Mouse (Mus musculus) splenic B cell, adult 2 months (primary cell): ENCODE results near the gene Usp3.
A peak's percentile ranks its signal among the peaks of the same experiment; 100 is the strongest.

ENCODE experiments used
- DNase-seq: peaks from one replicate; pipeline ENCODE4 v3.0.0-alpha.2; 2011; ENCODE audit warnings: low read depth, low spot score
- H3K27me3 ChIP-seq: 2 replicates; pipeline ENCODE4 v1.6.1; 2012; ENCODE audit warnings: mild to moderate bottlenecking, low read length, moderate library complexity, mixed read lengths; ENCODE audit not compliant: control insufficient read depth, poor library complexity, insufficient read depth, severe bottlenecking
- H3K36me3 ChIP-seq: 2 replicates; pipeline ENCODE4 v1.6.1; 2012; ENCODE audit warnings: mild to moderate bottlenecking, low read length, moderate library complexity, mixed read lengths; ENCODE audit not compliant: control insufficient read depth, poor library complexity, insufficient read depth, severe bottlenecking

Gene Usp3

DNA sequence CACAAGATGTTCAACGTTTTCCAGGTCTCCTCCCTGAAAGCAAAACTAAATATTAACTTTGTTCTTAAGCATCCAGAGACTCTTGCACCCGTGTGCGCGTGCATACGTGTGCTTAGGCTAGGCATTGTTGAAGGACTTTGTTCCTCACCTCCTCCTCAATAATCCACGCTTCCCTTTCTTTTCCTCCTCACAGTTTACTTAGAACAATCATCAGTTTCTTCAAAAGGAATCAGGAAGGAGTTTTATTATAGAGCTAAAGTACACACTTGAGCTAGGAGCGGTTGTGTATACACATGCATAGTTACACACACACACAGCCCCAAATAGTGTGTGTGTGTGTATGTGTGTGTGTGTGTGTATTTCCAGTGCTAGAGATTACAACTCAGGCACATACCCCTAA is 20.7 kb upstream of the Usp3 start:
- H3K27me3 ChIP-seq, result no peaks in the 10 kb centered on the region
- no peak for DNase-seq
- no peaks in the 10 kb centered on the region for H3K36me3 ChIP-seq

DNA sequence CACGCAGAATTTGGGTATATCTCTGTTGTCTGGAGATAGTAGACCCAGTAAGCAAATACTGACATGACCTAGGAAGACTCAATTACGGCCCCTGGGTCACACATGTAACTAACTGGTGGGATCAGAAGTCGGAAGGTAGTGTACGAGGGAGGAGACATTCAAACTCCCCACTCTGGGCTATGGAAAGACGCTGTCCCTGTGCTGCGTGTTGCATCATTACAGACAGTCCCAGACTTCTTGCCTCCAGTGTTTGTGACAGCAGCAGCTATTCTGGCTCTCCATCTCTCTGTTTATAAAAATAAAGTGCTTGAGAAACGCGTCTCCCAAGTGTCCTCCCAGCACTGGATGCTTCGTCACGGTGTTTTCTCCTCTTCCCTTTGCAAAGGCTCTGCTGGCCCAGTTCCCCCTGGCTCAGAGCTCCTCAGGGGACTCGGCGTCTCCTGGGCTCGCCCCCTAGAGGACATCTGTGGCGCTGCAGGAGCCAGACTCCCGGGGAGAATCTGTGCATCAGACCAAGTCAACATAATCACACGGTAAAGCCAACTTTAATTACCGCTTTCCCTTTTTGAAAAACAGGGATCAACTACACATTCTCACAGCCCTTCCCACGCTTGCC is 18.6 kb upstream of the Usp3 start:
- DNase-seq, result peak; percentile 84
- Histone ChIP-seq H3K27me3 (no peaks in the 10 kb centered on the region), H3K36me3 (no peaks in the 10 kb centered on the region)

DNA sequence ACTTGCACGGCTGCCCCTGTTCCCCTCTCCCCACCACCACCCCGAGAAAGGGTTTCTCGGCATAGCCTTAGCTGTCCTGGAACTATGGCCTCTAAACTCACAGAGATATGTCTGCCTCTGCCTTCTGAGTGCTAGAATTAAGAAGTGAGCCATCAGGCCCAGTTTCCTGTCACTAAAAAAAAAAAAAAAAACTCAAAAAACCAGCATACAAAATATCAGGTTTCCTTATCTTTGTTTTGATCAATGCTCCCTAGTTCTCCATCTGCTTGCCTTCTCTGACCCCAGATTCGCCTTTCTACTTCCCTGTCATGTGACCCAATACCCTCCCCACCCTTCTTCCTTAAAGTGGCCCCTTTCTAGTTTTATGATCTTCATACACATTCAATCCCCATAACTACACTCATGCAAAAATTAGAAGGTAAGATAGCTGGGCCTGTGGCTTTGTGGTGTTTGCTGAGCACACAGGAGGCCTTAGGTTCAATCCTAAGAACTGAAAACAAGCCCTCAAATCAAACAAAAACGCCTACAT is 15.9 kb upstream of the Usp3 start:
- DNase-seq, result no peak
- no peaks in the 10 kb centered on the region for H3K27me3 ChIP-seq
- H3K36me3 ChIP-seq, result no peaks in the 10 kb centered on the region

DNA sequence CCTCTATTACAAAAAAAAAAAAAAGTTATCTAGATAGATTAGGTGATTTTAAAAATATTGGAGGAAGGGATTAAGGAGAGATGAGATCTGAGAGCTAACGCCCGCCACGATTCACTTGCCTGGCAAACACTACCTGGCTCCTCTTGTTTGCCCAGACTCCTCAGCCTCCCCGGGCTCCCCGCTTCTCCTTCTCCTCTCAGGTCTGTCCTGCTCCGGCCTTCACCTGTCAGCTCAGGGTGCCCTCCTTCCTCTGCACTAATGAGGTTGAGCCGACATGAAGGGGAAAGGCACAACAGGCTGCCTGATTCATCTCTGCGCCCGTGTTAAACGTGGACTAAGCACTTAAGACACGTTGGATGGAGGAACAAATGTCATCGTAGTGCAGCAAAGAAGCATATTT is 13.9 kb upstream of the Usp3 start:
- no peaks in the 10 kb centered on the region for H3K36me3 ChIP-seq
- H3K27me3 ChIP-seq, result no peaks in the 10 kb centered on the region
- no peak for DNase-seq

DNA sequence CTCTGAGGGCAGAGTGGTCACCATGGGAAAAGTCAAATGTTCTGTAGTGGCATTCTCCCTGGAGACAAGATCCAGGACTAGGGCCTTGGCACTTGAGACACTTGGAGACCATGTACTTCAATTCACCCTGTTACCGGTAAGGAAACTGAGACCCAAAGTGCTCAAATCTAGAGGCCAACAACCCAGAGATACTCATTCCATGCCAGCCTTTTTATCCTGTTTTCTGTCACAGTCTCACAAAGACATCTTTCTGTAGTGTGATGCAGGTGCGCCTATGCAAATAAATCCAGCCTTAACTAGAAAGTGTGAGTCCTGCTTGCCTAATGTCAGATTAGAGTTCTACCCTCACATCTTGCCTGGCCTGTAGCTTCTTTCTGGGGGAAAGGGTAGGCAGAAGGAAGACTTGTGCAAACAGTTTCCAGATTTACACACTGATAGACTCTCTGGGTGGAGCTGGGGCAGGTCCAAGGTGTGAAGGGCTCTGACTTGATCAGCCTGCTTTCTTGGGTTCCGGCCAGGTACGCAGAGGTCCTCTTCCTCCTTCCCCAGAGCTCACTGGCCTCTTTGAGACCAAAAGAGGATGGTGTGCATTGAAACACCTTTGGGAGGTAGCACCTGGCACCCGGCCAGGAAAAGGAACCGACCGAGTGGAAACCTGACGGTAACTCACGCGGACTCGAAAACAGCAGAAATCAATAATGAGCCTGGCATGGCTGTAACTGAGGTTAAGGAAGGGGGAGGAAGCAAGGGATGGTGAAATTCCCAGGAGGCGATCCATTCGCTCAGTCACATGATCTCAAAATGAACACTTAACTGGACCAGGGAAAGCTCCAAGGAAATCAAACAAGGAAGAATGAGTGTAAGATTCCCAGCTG is 13.2 kb upstream of the Usp3 start:
- DNase-seq, result no peak
- no peaks in the 10 kb centered on the region for H3K27me3 ChIP-seq

DNA sequence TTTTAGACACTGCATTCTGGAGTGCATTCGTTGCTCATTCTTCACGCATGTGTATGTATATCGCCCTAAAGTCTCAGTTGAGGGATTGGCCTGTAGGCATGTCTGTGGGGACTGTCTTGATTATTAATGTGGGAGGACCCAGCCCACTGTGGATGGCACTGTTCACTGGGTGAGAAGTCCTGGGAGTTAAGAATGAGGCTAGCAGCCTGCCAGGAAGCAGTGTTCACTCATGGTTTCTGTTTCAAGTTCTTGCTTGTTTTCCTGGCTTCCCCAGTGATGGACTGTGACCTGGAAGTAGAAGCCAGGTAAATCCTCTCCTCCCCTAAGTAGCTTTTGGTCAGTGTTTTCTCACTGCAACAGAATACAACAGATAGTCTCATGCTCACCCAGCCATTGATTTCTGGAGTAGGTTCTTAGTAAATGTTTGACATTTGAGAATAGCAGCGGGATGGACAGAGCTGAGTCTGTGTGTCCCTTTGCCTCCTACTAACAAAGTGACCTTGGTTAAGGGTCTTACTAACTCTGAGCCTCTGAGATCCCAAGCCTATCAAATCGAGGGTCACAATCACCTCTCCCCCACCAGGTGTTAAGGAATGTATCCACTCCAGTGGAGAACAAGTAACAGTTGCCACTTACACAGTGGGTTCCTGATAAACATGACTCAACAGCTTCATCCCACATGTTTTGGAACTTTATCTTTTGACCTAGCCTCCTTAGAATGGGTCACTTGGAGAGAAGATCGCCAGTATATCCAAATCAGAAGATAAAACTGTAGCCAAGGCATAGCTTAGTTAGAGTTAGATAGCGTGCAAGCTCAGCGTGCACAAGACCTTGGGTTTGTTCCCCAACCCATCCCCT is 11.6 kb upstream of the Usp3 start:
- DNase-seq, result no peak
- Histone ChIP-seq H3K27me3 (no peaks in the 10 kb centered on the region), H3K36me3 (no peaks in the 10 kb centered on the region)

More for the DNA sequence above, 13.2 kb upstream of the Usp3 start:
- H3K36me3 ChIP-seq, result no peaks in the 10 kb centered on the region

DNA sequence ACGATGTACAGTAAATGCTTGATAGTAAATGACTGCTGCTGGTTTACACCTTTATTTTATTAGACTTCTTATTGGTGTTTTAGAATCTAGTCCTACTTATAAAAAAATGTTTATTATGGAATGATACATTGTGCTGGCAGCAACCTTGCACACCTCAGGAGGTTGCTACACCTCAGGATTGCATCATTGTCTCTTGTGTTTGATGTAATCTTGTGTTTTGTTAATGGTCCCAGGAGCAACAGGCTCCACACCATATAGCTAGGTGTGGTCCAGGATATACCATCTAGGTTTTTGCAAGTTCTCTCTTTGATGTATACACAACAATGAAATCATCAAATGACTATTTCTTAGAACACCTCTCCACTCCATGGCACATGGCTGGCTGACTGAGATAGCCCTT is 11.0 kb upstream of the Usp3 start:
- H3K27me3 ChIP-seq, result no peaks in the 10 kb centered on the region
- DNase-seq, result no peak
- H3K36me3 ChIP-seq, result no peaks in the 10 kb centered on the region

DNA sequence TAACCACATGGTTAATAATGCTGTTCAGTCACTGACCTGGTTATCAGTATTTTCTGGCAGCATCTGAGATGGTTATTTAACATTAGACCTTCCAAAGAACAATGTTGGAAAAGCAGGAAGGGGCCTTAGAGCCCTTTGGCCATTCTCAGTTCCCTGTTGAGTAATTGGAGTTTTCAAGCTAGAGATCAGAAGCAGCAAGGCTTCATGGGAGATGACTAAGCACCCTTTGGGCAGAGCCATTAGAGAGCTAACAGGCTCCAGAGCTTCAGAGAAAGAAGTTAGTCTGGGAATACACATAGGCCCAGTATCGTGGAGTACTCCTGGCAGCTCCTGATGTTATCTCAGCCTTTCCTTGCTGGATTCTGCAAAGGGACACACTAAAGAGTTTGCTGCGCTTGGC is 8.1 kb upstream of the Usp3 start:
- no peak for DNase-seq

DNA sequence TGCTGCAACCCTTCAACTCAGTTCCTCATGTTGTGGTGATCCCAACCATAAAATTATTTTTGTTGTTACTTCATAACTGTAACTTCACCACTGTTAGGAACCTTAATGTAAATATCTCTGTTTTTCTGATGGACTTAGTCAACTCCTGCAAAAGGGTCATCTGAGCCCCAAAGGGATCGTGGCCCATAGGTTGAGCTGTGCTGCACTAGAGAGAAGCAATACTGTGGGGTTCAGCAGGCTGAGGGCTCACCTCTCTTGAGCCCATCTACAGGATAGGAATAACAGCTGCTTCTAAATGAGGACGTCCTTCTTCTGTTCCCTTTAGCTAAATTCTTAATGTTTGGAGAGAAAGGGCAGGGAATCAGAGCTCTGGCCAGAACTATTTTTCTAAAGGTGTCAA is 7.6 kb upstream of the Usp3 start:
- no peaks in the 10 kb centered on the region for H3K36me3 ChIP-seq
- H3K27me3 ChIP-seq, result no peaks in the 10 kb centered on the region
- DNase-seq, result no peak

More for the DNA sequence above, 8.1 kb upstream of the Usp3 start:
- Histone ChIP-seq H3K27me3 (no peaks in the 10 kb centered on the region), H3K36me3 (no peaks in the 10 kb centered on the region)

DNA sequence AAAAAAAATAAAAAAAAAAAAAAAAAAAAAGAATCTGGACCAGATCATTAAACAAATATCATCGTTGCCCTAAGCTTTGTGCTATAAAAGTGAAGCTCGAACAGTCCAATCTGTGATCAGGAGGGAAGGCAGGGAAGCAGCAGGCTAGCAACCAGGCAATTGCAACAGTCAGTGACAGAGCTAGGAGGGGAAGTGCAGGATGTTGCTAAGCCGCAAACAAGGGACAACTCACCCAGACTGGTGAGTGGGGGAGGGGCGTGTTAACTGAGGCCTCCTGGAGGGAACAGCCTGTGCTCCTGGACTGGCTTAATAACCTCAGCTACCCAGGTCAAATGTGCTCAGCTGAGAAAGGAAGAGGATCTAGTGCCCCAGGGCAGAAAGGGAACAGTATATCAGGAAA is 6.6 kb upstream of the Usp3 start:
- H3K27me3 ChIP-seq, result no peaks in the 10 kb centered on the region
- H3K36me3 ChIP-seq, result no peaks in the 10 kb centered on the region
- peak; percentile 71 for DNase-seq

DNA sequence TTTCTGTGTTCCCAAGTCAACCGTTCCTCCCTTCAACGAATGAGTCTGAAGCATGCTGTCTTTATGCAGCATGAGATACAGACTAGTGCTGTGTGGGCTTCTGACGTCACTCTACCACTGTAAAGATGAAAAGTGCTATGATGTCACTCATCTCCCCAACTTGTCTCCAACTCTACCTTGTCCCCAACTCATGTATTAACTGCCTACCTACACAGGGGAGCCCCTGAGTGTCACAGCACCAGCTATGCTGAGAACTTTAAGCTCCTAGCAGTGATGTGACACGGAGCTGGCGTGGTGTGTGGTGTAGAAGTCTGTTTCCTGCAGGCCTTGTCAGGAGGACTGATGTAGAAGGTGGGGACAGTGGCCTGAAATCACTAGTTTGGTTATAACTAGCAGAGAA is 5.7 kb upstream of the Usp3 start:
- DNase-seq, result no peak
- no peaks in the 10 kb centered on the region for H3K36me3 ChIP-seq
- no peaks in the 10 kb centered on the region for H3K27me3 ChIP-seq

DNA sequence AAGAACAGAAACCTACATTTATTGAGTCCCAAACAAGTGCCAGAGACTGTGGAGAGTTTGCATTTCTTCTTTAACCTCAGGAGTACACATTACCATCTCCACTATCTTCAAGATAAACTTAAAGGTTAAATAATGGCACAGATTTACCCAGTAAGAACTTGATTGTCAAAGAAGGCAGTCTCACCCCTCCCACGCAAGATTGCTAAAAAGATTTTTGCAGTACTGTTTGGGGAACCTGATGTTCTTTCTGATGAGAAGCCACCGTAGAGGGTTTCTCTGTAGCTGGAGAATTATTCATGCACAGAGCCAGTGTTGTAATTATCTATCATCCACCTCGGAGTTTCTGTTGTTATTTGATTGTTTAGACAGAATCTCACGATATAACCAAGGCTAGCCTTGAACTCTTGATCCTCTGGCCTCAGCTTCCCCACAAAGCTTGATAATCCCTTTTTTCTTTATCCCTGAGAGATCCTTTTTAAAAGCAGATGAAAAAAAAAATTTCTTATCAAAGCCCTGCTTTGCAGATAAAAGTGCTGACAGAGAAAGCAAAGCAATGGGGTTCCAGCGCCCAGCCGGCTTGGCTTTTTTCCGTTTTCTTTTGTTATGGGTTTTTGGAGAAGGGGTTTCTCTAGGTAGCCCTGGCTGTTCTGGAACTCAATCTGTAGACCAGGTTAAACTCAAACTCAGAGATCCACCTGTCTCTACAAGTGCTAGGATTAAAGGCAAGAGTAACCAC is 4.7 kb upstream of the Usp3 start:
- DNase-seq, result peak; percentile 42
- no peaks in the 10 kb centered on the region for H3K27me3 ChIP-seq
- no peaks in the 10 kb centered on the region for H3K36me3 ChIP-seq

DNA sequence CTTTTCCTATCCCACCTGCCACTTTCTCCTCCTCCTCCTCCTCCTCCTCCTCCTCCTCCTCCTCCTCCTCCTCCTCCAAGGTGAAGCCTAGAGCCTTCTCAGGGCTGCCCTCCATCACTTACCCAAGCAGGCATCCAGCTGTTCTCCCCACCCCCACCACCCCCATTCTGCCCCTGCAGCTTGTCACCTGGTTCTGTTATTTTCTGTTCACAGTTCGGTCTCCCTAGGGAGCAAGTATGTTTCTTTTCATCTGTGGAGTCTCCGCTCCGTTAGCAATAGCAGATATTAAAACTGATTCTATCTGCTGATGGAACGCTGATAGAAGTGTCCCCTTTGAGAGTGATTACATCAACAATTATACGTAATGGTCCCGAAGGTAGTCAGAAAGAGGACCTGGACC is 4.1 kb upstream of the Usp3 start:
- Histone ChIP-seq H3K36me3 (no peaks in the 10 kb centered on the region), H3K27me3 (no peaks in the 10 kb centered on the region)
- peak; percentile 72 for DNase-seq
